In the genomic region with DNA sequence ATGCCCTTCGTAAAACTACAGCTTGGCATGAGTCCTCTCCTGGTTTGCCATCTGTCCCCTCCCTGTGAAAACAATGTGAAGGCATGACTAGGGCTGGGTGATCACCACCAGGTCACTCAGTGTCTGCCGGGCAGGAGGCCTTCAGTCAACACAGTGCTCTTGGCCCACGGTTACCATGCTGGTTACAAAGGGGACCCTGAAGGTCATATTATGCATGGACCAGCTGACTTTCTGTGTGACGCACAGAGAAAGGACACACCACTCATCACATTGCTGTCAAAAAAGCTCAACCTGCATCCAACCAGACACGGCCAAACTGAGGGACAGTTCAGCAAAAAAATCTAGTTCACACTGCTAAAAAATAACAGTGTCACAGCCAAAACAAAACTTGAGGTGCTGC, we compare ENCODE assay signal across 8 mouse cellular contexts. TPM values are rescaled to one million over a fixed set of nuclear protein-coding genes. Genes with fewer than 3 reads are reported as not detected.
A peak's percentile ranks its signal among the peaks of the same experiment; 100 is the strongest.
DNase-seq lines count a peak whose midpoint lies in the region; ATAC-seq and TF ChIP-seq lines count a peak whose summit lies in the region.

A gene (minus strand): TSS at position 34 of the 400 bp plus-strand sequence.

- no peak for TF ChIP-seq CTCF in layer of hippocampus, adult 2 months (conservative IDR thresholded peaks at IDR 0.05)
- no peak for TF ChIP-seq CTCF in bone marrow, adult 2 months (IDR thresholded peaks at IDR 0.05; ENCODE audit: control insufficient read depth, insufficient read depth, low read length)

- peaks cover 11% of the 10 kb centered on the region for H3K36me3 ChIP-seq in midbrain, embryonic 12.5 days

- no peaks in the 10 kb centered on the region; the same call in 1 of the 2 replicates for H3K4me1 ChIP-seq in bone marrow, adult 2 months (ENCODE audit: control insufficient read depth, insufficient read depth, low read length)
- peaks cover 13% of the 10 kb centered on the region for H3K4me1 ChIP-seq in midbrain, embryonic 12.5 days

- H3K9me3 ChIP-seq in midbrain, embryonic 12.5 days: no peaks in the 10 kb centered on the region

- no peak for DNase-seq in layer of hippocampus, adult 2 months (ENCODE audit: low spot score in 2 of 2)
- DNase-seq in layer of hippocampus, adult 11-12 months (ENCODE audit: low spot score): no peak
- no peak for DNase-seq in gastrocnemius, postnatal 4 days (ENCODE audit: low spot score in 2 of 2)
- DNase-seq in large intestine, adult 2 months (ENCODE audit: low read depth, low spot score): no peak
- DNase-seq in spleen, postnatal 4 days (ENCODE audit: low spot score in 2 of 2): no peak
- no peak for DNase-seq in cerebellum, postnatal 14 days

- peak within 1 kb of the TSS; percentile 76 for H3K27ac ChIP-seq in layer of hippocampus, adult 2 months
- H3K27ac ChIP-seq in bone marrow, adult 2 months (ENCODE audit: control insufficient read depth, insufficient read depth, low read depth, low read length, poor library complexity): peak within 1 kb of the TSS; percentile 58; the same call in 1 of the 2 replicates
- H3K27ac ChIP-seq in midbrain, embryonic 12.5 days (replicated peaks): no peak within 1 kb of the TSS

- H3K4me3 ChIP-seq in layer of hippocampus, adult 2 months: peak within 1 kb of the TSS; percentile 55
- peak within 1 kb of the TSS; percentile 72 for H3K4me3 ChIP-seq in bone marrow, adult 2 months (replicated peaks; ENCODE audit: control insufficient read depth, low read depth, low read length)
- peak within 1 kb of the TSS; percentile 99 for H3K4me3 ChIP-seq in midbrain, embryonic 12.5 days

- H3K27me3 ChIP-seq in midbrain, embryonic 12.5 days: no peaks in the 10 kb centered on the region

- TF ChIP-seq POLR2A in bone marrow, adult 2 months (IDR thresholded peaks at IDR 0.05; ENCODE audit: borderline replicate concordance, control insufficient read depth, low read depth, low read length): no peak

- H3K9ac ChIP-seq in midbrain, embryonic 12.5 days (replicated peaks): peak within 1 kb of the TSS; percentile 98

- ATAC-seq in midbrain, embryonic 12.5 days (ENCODE audit: low FRiP score, low read depth): no peak

- peak within 1 kb of the TSS; percentile 62 for H3K4me2 ChIP-seq in midbrain, embryonic 12.5 days (replicated peaks)

- WGBS in bone marrow, adult 2 months: 88% methylated on average over 5 of the region's 5 CpGs
- WGBS in large intestine, adult 2 months: 68% methylated on average over 5 of the region's 5 CpGs
- WGBS in midbrain, embryonic 12.5 days: 80% methylated on average over 5 of the region's 5 CpGs

RNA-seq across cellular contexts. Expression of the gene that starts here (rescaled TPM):
- total RNA-seq in layer of hippocampus, adult 2 months (2021): 10 to 100 TPM; 74.6 to 81.6 TPM
- polyA plus RNA-seq in bone marrow, adult 2 months (2011; ENCODE audit: insufficient read depth, insufficient read length, low replicate concordance, missing spikeins): 16.6 and 26.1 TPM in 2 replicates
- 10 to 100 TPM; 51.4 to 52.8 TPM for total RNA-seq in gastrocnemius, postnatal 4 days (2021)
- polyA plus RNA-seq in large intestine, adult 2 months (2012; rRNA removed): 17.9 and 18.6 TPM in 2 replicates
- 10.3 and 11.0 TPM in 2 replicates for polyA plus RNA-seq in midbrain, embryonic 12.5 days (2016; fragmentation: Nextera tagmentation; extraction: Ambion mirVana)
